Mouse (Mus musculus) ES-E14 (cell line): ENCODE measurements around the gene Ranbp17. TPM values are rescaled to one million over a fixed set of nuclear protein-coding genes. Genes with fewer than 3 reads are reported as not detected.

ENCODE experiments used
- DNase-seq: peaks from one replicate; pipeline ENCODE4 v3.0.0-alpha.2; 2013; ENCODE audit warnings: low read depth, low spot score
- H3K27ac ChIP-seq: 2 replicates; pipeline ENCODE4 v1.5.1; 2012; ENCODE audit warnings: low read depth, mild to moderate bottlenecking, low read length, moderate library complexity, mixed read lengths; ENCODE audit not compliant: poor library complexity, insufficient read depth, severe bottlenecking
- H3K36me3 ChIP-seq: 2 replicates; pipeline ENCODE4 v1.6.1; 2012; ENCODE audit warnings: mild to moderate bottlenecking, low read length, moderate library complexity, mixed read lengths; ENCODE audit not compliant: control insufficient read depth, poor library complexity, insufficient read depth, severe bottlenecking
- H3K4me1 ChIP-seq, 2 experiments: fragments of 150-350 bp in 1 of 2; sonication (generic) in 1 of 2; 2 replicates each; pipeline ENCODE4 v1.6.1; 2012; ENCODE audit warnings: low read length in 2 of 2, mild to moderate bottlenecking in 1 of 2, mixed read lengths in 1 of 2; ENCODE audit not compliant: control insufficient read depth in 2 of 2, insufficient read depth in 2 of 2, poor library complexity in 1 of 2
- H3K4me3 ChIP-seq, 2 experiments: fragments of 150-350 bp in 1 of 2; sonication (generic) in 1 of 2; 2 replicates each; pipeline ENCODE4 v1.5.1; 2012; ENCODE audit warnings: low read length in 2 of 2, low read depth in 1 of 2, mild to moderate bottlenecking in 1 of 2, mixed read lengths in 1 of 2; ENCODE audit not compliant: insufficient read depth in 1 of 2, poor library complexity in 1 of 2, severe bottlenecking in 1 of 2
- H3K9ac ChIP-seq: 2 replicates; pipeline ENCODE4 v1.6.1; 2012; ENCODE audit warnings: low read depth, mild to moderate bottlenecking, low read length, mixed read lengths; ENCODE audit not compliant: poor library complexity, insufficient read depth, severe bottlenecking
- H3K9me3 ChIP-seq: fragments of 150-350 bp; sonication (generic); 2 replicates; pipeline ENCODE4 v1.6.1; 2012; ENCODE audit warnings: low read depth, mild to moderate bottlenecking, low read length; ENCODE audit not compliant: control insufficient read depth, insufficient read depth
- CHD2 ChIP-seq: IDR thresholded peaks from 2 replicates; pipeline ENCODE4 v1.6.1; 2014; ENCODE audit warnings: mild to moderate bottlenecking, low read depth, low read length, inconsistent platforms
- HCFC1 ChIP-seq: IDR thresholded peaks from 2 replicates; pipeline ENCODE4 v1.6.1; 2012; ENCODE audit warnings: low read length, inconsistent platforms, borderline replicate concordance; ENCODE audit not compliant: insufficient read depth
- MAFK ChIP-seq: IDR thresholded peaks from 2 replicates; pipeline ENCODE4 v1.6.1; 2014; ENCODE audit warnings: mild to moderate bottlenecking, low read depth, low read length, inconsistent platforms; ENCODE audit not compliant: insufficient read depth
- ZC3H11A ChIP-seq: IDR thresholded peaks from 2 replicates; pipeline ENCODE4 v1.6.1; 2012; ENCODE audit warnings: low read depth, mild to moderate bottlenecking, inconsistent platforms, low read length, borderline replicate concordance
- ZNF384 ChIP-seq: IDR thresholded peaks from 2 replicates; pipeline ENCODE4 v1.6.1; 2012; ENCODE audit warnings: low read depth, low read length, inconsistent platforms
- in situ Hi-C, 2 experiments: fragments of 600-800 bp; cut with MboI; formaldehyde crosslinking; loops; one replicate each; pipeline ENCODE4 v1.15.1; 2025; ENCODE audit warnings: low sequenced_read_pairs in 2 of 2, inconsistent platforms in 1 of 2; ENCODE audit not compliant: unreplicated experiment in 2 of 2
- total RNA-seq: library from RNA; depleted of rRNA; stranded (reverse); fragments of 300-350 nt; gene quantifications from 2 replicates; pipeline ENCODE4 v1.2.3, GENCODE M21; 2012

Ranbp17 gene
- total RNA-seq, 1 experiment = 42.4 TPM

GRCm38 (mm10) chr11:33200764-33201625 lies 312.6 kb downstream of the Ranbp17 start:
- no peaks in the 10 kb centered on the region for H3K36me3 ChIP-seq
- in situ Hi-C loops = no loop called here
- TF ChIP-seq HCFC1 (no peak), ZC3H11A (no peak), ZNF384 (no peak), CHD2 (no peak), MAFK (no peak)
- peaks cover 0 to 11% of the 10 kb centered on the region in 2 experiments; a peak in 1 of 4 replicates for H3K4me1 ChIP-seq
- no peaks in the 10 kb centered on the region for H3K9me3 ChIP-seq
- H3K4me3 ChIP-seq = peak overlapping the region; percentile 52 to 55
- H3K9ac ChIP-seq = no peak overlapping the region
- no peak overlapping the region for H3K27ac ChIP-seq
- DNase-seq = no peak

GRCm38 (mm10) chr11:33199906-33200763 lies 313.4 kb downstream of the Ranbp17 start:
- no peaks in the 10 kb centered on the region for H3K36me3 ChIP-seq
- TF ChIP-seq ZNF384 (no peak), CHD2 (no peak), MAFK (no peak), ZC3H11A (no peak), HCFC1 (no peak)
- peak overlapping the region; percentile 43 to 52 for H3K4me3 ChIP-seq
- H3K4me1 ChIP-seq = peaks cover 0 to 9% of the 10 kb centered on the region in 2 experiments; a peak in 1 of 4 replicates
- DNase-seq = no peak
- H3K27ac ChIP-seq = no peak overlapping the region
- no peak overlapping the region; the same call in 1 of the 2 replicates for H3K9ac ChIP-seq
- in situ Hi-C loops = loop anchor here in 1 of 2 experiments (25.0 kb wide), 2 partner anchors 412 to 512 kb away; no protein-coding TSS in a partner anchor
- H3K9me3 ChIP-seq = no peaks in the 10 kb centered on the region

GRCm38 (mm10) chr11:33199117-33199514 lies 314.4 kb downstream of the Ranbp17 start:
- in situ Hi-C loops = loop anchor here in 1 of 2 experiments (25.0 kb wide), 2 partner anchors 413 to 513 kb away; no protein-coding TSS in a partner anchor
- H3K4me1 ChIP-seq = peaks cover under 1 to 8% of the 10 kb centered on the region in 2 experiments; a peak in 2 of 4 replicates
- H3K4me3 ChIP-seq = no peak overlapping the region

GRCm38 (mm10) chr11:33198351-33199116 lies 315.0 kb downstream of the Ranbp17 start:
- Histone ChIP-seq H3K9me3 (no peaks in the 10 kb centered on the region), H3K27ac (no peak overlapping the region), H3K36me3 (no peaks in the 10 kb centered on the region), H3K9ac (no peak overlapping the region), H3K4me3 (no peak overlapping the region), H3K4me1 (peaks cover 2 to 7% of the 10 kb centered on the region in 2 experiments; a peak in 2 of 4 replicates)
- in situ Hi-C loops = loop anchor here in 1 of 2 experiments (25.0 kb wide), 2 partner anchors 414 to 514 kb away; no protein-coding TSS in a partner anchor
- DNase-seq = no peak
- no peak for TF ChIP-seq ZC3H11A
- TF ChIP-seq MAFK = no peak
- no peak for TF ChIP-seq CHD2
- no peak for TF ChIP-seq ZNF384
- TF ChIP-seq HCFC1 = no peak

More at GRCm38 (mm10) chr11:33199117-33199514, 314.4 kb downstream of the Ranbp17 start:
- no peak overlapping the region for H3K27ac ChIP-seq
- H3K9ac ChIP-seq = no peak overlapping the region
- TF ChIP-seq MAFK = no peak
- TF ChIP-seq CHD2 = no peak
- TF ChIP-seq ZC3H11A = no peak
- no peak for TF ChIP-seq HCFC1
- TF ChIP-seq ZNF384 = no peak
- no peak for DNase-seq
- no peaks in the 10 kb centered on the region for H3K36me3 ChIP-seq
- H3K9me3 ChIP-seq = no peaks in the 10 kb centered on the region
